Mouse (Mus musculus) forebrain, embryonic 16.5 days (tissue): ENCODE measurements around the gene Mapk13. TPM values are rescaled to one million over a fixed set of nuclear protein-coding genes. Genes with fewer than 3 reads are reported as not detected.
"Not testable (repeated sequence)": the region's sequence is repeated elsewhere in the genome, so short reads cannot be mapped to it uniquely, and the experiment has no call there.

ENCODE experiments used
- ATAC-seq: fragments of 200-750 bp; cut with Nextera tagmentation; 2 replicates; pipeline ENCODE4 v1.8.0; 2017; ENCODE audit warnings: mild to moderate bottlenecking, moderate library complexity
- H3K27ac ChIP-seq: fragments of 300-500 bp; sonication (generic); 2 replicates; pipeline ENCODE4 v1.5.1; 2014; ENCODE audit warnings: low read length, control low read depth
- H3K27me3 ChIP-seq: fragments of 300-500 bp; sonication (generic); replicated peaks from 2 replicates; pipeline ENCODE4 v1.6.1; 2014; ENCODE audit warnings: low read length; ENCODE audit not compliant: control insufficient read depth, insufficient read depth
- H3K36me3 ChIP-seq: fragments of 300-500 bp; sonication (generic); 2 replicates; pipeline ENCODE4 v1.6.1; 2014; ENCODE audit not compliant: control insufficient read depth, insufficient read depth
- H3K4me1 ChIP-seq: fragments of 300-500 bp; sonication (generic); replicated peaks from 2 replicates; pipeline ENCODE4 v1.6.1; 2014; ENCODE audit warnings: low read length; ENCODE audit not compliant: control insufficient read depth, insufficient read depth
- H3K4me2 ChIP-seq: fragments of 300-500 bp; sonication (generic); 2 replicates; pipeline ENCODE4 v1.6.1; 2014; ENCODE audit warnings: mild to moderate bottlenecking, low read length, control low read depth
- H3K4me3 ChIP-seq: fragments of 300-500 bp; sonication (generic); replicated peaks from 2 replicates; pipeline ENCODE4 v1.5.1; 2014; ENCODE audit warnings: mild to moderate bottlenecking, low read length, control low read depth
- H3K9ac ChIP-seq: fragments of 300-500 bp; sonication (generic); replicated peaks from 2 replicates; pipeline ENCODE4 v1.6.1; 2014; ENCODE audit warnings: low read depth, low read length, control low read depth
- H3K9me3 ChIP-seq: fragments of 300-500 bp; sonication (generic); 2 replicates; pipeline ENCODE4 v1.6.1; 2016; ENCODE audit warnings: low read length; ENCODE audit not compliant: control insufficient read depth
- WGBS: fragments of 180-500 bp; shearing (Covaris S2); extraction: QIAGEN DNeasy Blood & Tissue Kit; methylation state at CpG from one replicate; pipeline ENCODE4 v1.1.7; 2014; 5-methylcytosine and 5-hydroxymethylcytosine counted together
- polyA plus RNA-seq: library from polyadenylated mRNA; unstranded; fragments of >200 nt; fragmentation: Nextera tagmentation; extraction: Ambion mirVana; gene quantifications from 2 replicates; pipeline ENCODE4 v1.2.1, GENCODE M21; 2015

Gene Mapk13
- polyA plus RNA-seq: 0.47 and 1.1 TPM in 2 replicates

DNA sequence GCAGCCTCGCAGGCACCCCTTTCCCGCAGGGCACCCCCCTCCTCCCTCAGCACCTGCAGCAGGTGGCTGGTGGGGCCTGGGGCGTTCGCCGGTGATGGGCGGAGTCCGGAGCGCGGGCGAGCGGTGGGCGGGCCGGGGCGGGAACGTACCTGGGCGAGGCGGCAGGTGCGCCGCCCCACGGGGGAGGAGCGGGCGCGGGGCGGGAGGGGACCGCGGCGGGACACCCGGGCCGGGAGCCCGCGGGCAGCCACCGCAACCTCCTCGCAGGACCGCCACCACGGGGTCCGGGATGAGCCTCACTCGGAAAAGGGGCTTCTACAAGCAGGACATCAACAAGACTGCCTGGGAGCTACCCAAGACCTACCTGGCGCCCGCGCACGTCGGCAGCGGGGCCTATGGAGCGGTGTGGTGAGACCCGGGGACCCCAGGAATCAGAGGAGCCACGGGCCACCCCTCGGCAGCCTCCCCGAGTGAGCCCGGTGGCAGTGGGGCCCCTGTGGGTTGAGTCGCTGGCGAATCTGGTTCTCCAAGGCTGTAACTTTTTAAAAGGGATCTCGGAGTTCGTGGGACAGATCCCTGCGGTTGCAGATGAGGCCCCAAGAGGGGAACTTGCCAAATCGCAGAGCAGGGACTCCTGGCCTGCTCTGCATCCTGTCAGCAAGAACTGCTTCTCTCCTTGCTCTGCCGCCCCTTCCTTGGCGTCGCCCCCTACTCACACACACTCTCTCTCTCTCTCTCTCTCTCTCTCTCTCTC lies at the start of gene Mapk13:
Mapk13 (plus strand) TSS at position 177 of the 754 bp plus-strand sequence.
- Histone ChIP-seq H3K4me2 (peak within 1 kb of the TSS; percentile 60), H3K4me1 (peaks cover 14% of the 10 kb centered on the region), H3K9me3 (no peaks in the 10 kb centered on the region), H3K9ac (peak within 1 kb of the TSS; percentile 36; the same call in 1 of the 2 replicates), H3K27me3 (peaks cover 19% of the 10 kb centered on the region), H3K27ac (no peak within 1 kb of the TSS), H3K4me3 (peak within 1 kb of the TSS; percentile 38), H3K36me3 (no peaks in the 10 kb centered on the region)
- no peak for ATAC-seq
- WGBS: 2% methylated on average over 58 of the region's 58 CpGs

DNA sequence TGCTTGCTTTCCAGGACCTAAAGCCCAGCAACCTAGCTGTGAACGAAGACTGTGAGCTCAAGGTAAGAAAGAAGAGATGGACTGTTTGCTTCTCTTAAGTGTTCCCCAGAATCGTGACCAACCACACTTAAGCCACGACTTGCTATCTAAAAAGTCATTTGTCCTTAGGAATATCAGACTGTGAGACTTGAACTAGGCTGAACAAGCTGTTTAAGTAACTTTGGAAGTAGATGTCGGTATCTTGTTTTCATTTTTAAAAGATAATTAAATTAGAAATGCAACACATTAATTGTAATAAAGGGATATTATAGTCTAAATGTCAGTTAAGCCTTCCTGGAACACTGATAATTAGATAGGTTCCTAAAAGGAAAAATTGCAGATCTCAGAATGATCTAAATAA lies 43.3 kb upstream of the Mapk13 start, which contains the start of gene AC170998.1:
AC170998.1 (plus strand) TSS at position 301 of the 400 bp plus-strand sequence.
- H3K9me3 ChIP-seq: no peaks in the 10 kb centered on the region
- H3K9ac ChIP-seq: no peak within 1 kb of the TSS
- H3K27ac ChIP-seq: no peak within 1 kb of the TSS
- ATAC-seq: no peak
- H3K4me3 ChIP-seq: no peak within 1 kb of the TSS
- no peak within 1 kb of the TSS for H3K4me2 ChIP-seq
- WGBS: 93% methylated on average over 4 of the region's 4 CpGs
- no peaks in the 10 kb centered on the region for H3K27me3 ChIP-seq
- no peaks in the 10 kb centered on the region for H3K4me1 ChIP-seq
- peaks cover 21% of the 10 kb centered on the region; the same call in 1 of the 2 replicates for H3K36me3 ChIP-seq

DNA sequence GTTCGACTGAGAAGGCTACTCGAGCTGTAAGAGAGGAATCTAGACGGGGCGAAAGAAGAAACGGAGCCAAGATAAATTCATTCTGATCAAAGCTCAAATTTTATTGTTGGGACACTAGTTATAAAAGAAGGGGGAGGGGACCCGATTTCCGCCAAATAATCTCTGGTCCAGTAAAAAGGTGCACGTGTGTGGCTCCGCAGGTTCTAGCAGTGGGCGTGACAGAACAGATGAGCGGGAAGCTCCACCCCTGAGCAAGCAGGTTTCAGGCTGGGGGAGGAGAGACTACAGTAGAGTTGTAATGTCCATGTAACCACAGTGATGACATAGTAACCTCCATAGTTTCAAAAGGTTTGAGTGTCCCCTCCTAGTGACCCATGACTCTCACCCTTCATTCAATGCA lies 41.6 kb upstream of the Mapk13 start:
- H3K27ac ChIP-seq, ATAC-seq, H3K27me3 ChIP-seq, H3K4me1 ChIP-seq, H3K9ac ChIP-seq, H3K4me2 ChIP-seq, H3K9me3 ChIP-seq, H3K4me3 ChIP-seq: not testable (repeated sequence)
- peaks cover 21% of the 10 kb centered on the region; the same call in 1 of the 2 replicates for H3K36me3 ChIP-seq
- WGBS: 91% methylated on average over 11 of the region's 11 CpGs

DNA sequence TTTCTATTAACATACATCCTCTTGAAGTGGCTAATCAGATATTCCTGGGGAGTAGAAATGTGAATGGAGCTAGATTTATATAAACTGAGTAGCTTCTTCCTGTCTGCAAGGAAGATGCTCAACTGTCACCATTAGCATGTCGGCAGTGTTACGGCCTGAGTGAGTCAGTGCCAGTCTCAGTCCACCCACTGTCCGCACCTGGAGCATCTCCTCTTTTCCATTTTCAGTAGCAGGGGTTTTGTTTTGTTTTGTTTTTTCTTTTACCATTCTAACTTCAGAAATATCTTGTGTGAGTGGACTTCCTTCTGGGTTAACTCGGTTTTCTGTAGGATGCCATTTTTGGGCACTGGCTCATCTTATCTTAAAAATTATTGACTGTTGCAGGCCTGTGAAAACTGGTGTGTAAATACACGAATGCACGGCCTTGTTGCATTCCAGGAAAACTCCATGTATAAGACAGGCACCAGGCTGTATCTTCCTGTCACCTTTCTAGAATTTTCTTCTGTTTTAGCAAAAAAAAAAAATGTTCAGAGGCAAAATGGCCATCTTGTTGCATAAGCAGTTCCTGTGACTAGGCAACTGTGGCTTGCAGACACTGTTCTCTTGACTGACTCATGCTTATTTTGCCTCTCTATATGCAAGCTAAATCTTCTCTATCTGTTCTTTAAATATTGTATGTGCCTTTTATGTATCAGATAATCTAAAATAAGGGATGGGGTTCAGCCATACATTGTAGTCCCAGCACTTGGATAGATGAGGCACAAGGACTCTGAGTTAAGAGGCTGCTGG lies 33.6 kb upstream of the Mapk13 start:
- Histone ChIP-seq H3K27me3 (no peaks in the 10 kb centered on the region), H3K9me3 (no peaks in the 10 kb centered on the region), H3K4me2 (no peak overlapping the region), H3K4me3 (no peak overlapping the region), H3K4me1 (no peaks in the 10 kb centered on the region), H3K9ac (no peak overlapping the region), H3K27ac (no peak overlapping the region), H3K36me3 (peaks cover 7% of the 10 kb centered on the region; the same call in 1 of the 2 replicates)
- WGBS: 95% methylated on average over 6 of the region's 6 CpGs
- no peak for ATAC-seq

DNA sequence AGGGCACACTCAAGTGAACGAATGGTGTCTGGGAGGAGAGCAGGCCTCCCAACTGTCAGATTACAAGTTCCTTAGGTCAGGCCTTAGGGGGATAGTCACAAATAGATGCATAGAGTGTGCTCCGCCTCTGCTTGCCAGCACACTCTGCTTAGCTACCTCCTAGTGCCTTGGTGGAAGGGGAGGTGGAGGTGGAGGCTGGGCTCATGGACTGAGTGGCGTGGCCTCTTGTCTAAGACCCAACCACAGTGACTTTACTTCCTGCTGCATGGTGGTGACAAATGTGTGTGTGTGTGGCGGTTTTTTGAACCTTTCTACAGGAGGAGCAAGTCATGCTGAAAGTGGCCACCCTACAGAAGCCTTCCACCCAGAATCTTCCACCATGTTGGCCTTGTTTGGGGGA lies 32.6 kb upstream of the Mapk13 start:
- no peak overlapping the region for H3K27ac ChIP-seq
- H3K27me3 ChIP-seq: no peaks in the 10 kb centered on the region
- H3K4me1 ChIP-seq: no peaks in the 10 kb centered on the region
- peaks cover 3% of the 10 kb centered on the region; the same call in 1 of the 2 replicates for H3K36me3 ChIP-seq
- H3K9ac ChIP-seq: no peak overlapping the region
- 91% methylated on average over 4 of the region's 4 CpGs for WGBS
- H3K4me2 ChIP-seq: no peak overlapping the region
- no peak for ATAC-seq
- no peaks in the 10 kb centered on the region for H3K9me3 ChIP-seq
- no peak overlapping the region for H3K4me3 ChIP-seq

DNA sequence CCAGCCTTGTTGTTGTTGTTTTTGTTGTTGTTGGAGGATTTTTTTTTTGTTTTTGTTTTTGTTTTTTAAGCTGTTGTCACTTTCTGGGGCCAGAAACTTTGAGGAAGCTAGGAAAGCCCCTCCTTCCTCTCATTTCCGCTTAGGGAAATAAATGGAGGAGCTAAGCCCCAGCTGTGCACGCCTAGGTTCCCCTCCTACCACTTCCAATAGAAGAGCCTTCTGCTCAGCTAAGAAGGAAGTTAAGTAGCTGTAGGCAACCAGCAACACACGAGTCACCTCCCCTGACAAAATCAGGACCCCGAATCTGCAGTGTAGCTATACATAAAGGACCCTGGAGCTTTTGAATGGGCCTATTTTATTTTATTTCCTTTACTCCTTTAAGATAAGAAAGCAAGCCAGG lies 31.1 kb upstream of the Mapk13 start:
- no peak overlapping the region for H3K9ac ChIP-seq
- ATAC-seq: no peak
- no peak overlapping the region for H3K4me2 ChIP-seq
- 79% methylated on average over 4 of the region's 4 CpGs for WGBS
- no peaks in the 10 kb centered on the region for H3K9me3 ChIP-seq
- no peak overlapping the region for H3K4me3 ChIP-seq
- no peak overlapping the region for H3K27ac ChIP-seq
- H3K36me3 ChIP-seq: peaks cover 9% of the 10 kb centered on the region; the same call in 1 of the 2 replicates
- H3K27me3 ChIP-seq: no peaks in the 10 kb centered on the region
- H3K4me1 ChIP-seq: no peaks in the 10 kb centered on the region

DNA sequence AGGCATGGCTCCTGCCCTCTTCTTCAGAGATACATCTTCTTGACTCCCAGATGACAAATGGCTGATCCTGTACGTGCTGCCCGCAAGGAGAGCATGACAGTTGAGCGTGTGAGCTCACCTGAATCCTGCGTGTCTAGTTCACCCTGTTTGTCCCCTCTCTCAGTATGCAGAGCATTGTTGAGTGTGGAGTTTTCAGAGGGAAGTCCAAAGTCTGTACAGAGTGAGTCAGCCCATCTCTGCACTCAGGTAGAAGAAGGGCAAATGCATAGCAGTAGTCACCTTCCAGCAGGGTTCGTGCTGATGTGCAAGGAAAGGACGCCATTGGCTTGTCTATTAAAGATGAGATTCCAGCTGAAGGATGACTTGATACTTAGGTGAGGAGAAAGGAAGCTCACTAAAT lies 29.9 kb upstream of the Mapk13 start:
- Histone ChIP-seq H3K4me2 (no peak overlapping the region), H3K27ac (no peak overlapping the region), H3K9me3 (no peaks in the 10 kb centered on the region), H3K27me3 (no peaks in the 10 kb centered on the region), H3K36me3 (peaks cover 18% of the 10 kb centered on the region), H3K4me1 (no peaks in the 10 kb centered on the region), H3K4me3 (no peak overlapping the region), H3K9ac (no peak overlapping the region)
- WGBS: 92% methylated on average over 6 of the region's 6 CpGs
- ATAC-seq: no peak

DNA sequence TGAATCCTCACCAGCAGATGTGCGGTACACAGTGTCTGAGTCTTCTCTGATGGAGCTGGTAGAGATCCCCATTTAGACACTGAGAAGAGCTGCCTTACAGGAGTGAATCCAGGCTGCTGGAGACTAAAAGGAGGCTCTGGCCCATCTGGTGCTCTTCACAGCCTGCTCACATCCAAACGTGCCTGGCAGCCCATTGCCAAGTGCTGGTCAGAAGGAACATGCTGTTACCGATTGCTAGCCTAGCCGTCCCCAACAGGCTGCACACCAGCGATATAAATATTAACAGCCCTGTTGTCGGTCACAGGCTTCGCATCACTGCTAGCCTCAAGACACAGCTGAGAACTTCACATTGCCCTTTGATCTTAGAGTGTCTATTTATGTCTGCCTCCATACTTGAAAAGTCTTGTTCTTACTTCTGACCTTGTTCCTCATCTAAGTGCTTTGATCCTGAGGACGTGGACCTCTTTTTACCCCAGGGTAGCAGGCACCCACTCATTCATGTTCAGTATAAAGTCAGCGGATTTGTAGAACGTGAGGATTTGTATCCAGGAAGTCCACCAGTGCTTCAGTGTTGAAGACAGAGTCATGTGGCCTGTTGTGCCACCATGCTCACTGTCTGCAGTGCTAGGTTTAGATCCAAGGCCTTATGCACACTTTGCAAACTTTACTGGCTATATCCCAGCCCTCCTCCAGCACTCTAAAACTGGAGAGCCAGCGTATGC lies 25.8 kb upstream of the Mapk13 start:
- H3K27me3 ChIP-seq: no peaks in the 10 kb centered on the region
- peaks cover 24% of the 10 kb centered on the region for H3K36me3 ChIP-seq

DNA sequence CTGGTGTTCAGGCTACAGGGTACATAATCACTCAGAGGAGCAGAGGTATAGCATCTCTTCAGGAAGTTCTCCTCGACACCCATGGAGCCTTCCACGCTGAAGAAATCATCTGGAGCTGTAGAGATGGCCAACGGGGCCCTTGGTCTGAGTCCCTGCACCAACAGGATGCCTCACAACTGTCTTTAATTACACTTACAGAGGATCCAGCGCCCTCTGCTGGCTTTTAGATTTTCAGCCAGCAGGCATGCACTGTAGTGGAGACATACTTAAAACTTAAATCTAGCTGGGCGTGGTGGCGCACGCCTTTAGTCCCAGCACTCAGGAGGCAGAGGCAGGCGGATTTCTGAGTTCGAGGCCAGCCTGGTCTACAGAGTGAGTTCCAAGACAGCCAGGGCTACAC lies 25.2 kb upstream of the Mapk13 start:
- 89% methylated on average over 9 of the region's 9 CpGs for WGBS
- H3K4me1 ChIP-seq: no peaks in the 10 kb centered on the region
- H3K36me3 ChIP-seq: peaks cover 24% of the 10 kb centered on the region
- no peak overlapping the region for H3K4me2 ChIP-seq
- no peak overlapping the region for H3K9ac ChIP-seq
- H3K27me3 ChIP-seq: no peaks in the 10 kb centered on the region
- no peak overlapping the region for H3K27ac ChIP-seq
- no peak overlapping the region for H3K4me3 ChIP-seq
- no peaks in the 10 kb centered on the region for H3K9me3 ChIP-seq
- no peak for ATAC-seq

More for the DNA sequence above, 25.8 kb upstream of the Mapk13 start:
- no peaks in the 10 kb centered on the region for H3K4me1 ChIP-seq
- no peaks in the 10 kb centered on the region for H3K9me3 ChIP-seq
- H3K9ac ChIP-seq: no peak overlapping the region
- WGBS: 94% methylated on average over 11 of the region's 11 CpGs
- no peak for ATAC-seq
- H3K27ac ChIP-seq: no peak overlapping the region
- H3K4me2 ChIP-seq: no peak overlapping the region
- no peak overlapping the region for H3K4me3 ChIP-seq
